Mouse (Mus musculus) heart, postnatal 10 days (tissue): ENCODE measurements around the gene Zfp385a. TPM values are rescaled to one million over a fixed set of nuclear protein-coding genes. Genes with fewer than 3 reads are reported as not detected.
A peak's percentile ranks its signal among the peaks of the same experiment; 100 is the strongest.

Experiments
- DNase-seq, 2 experiments: peaks; one replicate each; pipeline ENCODE4 v3.0.0; 2021
- intact Hi-C: fragments of 180-260 bp; cut with DNase I; formaldehyde crosslinking; loops from one replicate; pipeline ENCODE4 v1.15.1; 2025
- total RNA-seq, 2 experiments: library from RNA; stranded (reverse); gene quantifications; 2 replicates each; pipeline ENCODE4 v1.2.3; 2021

The Zfp385a gene
- total RNA-seq, 2 experiments from 2014 or later, result 24.3 to 26.2 TPM

DNA sequence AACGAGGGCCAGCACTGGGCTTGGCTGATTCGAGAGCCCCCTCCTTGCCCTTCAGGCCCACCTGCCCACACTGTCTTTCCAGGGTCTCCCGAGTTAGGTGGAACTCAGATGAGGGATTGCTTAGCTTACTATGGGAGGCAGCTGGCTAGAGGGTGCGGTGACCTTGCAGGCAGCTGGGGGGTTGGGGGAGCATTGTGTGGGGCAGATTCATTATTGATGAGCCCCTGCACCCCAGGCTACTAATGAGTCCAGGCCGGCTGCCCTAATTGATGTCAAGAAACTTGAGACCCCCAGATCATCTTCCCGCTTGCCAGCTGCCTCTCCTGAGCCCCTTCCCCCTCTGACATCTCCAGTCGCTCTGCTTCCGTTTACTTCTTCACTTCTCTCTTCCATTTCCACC lies 1.7 kb upstream of the Zfp385a start:
- DNase-seq, result no peak
- intact Hi-C loops, result no loop called here

DNA sequence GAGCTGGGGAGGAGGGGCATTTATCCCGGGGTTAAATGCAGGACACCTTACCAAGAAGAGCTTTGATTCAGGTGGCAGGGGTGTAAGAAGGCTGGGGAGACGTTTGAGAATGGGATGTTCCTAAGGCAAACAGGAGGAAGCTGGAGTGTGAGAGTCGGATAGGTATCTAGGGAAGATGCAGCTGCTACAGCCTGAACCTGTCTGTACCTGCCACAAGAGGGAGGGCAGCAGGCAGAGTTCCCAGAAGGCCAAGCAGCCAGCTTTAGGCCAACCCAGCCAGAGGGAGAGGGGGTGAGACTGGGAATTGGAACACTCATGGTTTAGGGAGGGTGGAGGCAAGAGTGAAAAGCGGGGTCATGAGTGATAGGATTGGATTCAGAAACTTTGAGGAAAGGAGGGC lies 893 bp upstream of the Zfp385a start:
- intact Hi-C loops, result no loop called here
- DNase-seq, result no peak

DNA sequence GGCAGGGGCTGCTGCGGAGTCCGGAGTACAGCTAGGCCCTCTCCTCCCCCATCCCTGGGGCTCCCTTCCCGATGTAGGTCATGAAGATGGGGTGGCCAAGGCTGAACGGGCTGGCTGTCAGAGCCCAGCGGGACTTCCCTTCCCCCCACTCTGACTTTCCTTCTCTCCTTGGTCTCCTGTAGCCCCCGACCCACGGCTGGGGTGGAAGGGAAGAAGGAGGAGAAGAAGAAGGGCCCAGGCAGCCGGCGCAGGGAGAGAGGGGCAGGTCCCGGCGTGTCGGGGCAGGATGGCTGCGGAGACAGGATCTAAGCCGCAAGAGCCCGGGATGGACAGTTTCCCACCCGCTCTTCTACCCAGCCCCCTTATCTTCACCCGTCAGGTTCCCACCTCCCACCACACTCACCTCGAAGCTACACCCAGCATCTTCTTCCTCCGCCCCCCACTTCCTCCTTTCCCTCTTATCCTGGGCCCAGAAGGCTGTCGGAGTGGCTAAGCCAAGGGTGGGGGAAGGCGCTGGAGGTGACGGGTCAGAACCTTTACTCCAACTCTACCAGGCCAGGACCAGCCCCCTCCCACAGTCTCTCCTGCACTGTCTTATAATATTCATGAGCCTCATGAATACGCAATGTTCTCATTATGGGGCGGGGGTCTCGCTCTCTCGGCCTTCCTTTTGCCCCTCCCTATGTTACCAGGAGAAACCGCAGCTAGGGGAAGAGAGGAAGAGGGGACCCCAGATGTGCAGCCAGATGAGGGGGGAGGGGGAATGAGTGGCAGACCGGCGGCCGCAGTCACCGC lies 530 bp downstream of the Zfp385a start:
- no peak for DNase-seq
- intact Hi-C loops, result no loop called here

DNA sequence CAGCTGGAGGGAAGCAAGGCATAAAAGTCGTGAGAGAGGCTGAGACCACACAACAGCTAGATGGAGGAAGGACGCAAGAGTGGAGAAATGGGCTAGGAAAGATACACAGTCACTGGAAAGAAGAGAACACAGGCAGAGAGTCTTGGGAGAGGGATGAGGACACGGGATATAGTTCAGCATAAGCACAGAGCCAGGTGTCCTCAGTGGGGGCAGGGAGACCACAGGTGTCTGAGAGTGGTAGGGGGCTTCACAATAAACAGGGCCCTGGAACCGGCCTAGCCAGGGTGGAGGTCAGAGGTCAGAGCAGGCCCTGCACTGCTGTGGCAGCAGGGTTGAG lies 1.1 kb downstream of the Zfp385a start:
- DNase-seq, result no peak

DNA sequence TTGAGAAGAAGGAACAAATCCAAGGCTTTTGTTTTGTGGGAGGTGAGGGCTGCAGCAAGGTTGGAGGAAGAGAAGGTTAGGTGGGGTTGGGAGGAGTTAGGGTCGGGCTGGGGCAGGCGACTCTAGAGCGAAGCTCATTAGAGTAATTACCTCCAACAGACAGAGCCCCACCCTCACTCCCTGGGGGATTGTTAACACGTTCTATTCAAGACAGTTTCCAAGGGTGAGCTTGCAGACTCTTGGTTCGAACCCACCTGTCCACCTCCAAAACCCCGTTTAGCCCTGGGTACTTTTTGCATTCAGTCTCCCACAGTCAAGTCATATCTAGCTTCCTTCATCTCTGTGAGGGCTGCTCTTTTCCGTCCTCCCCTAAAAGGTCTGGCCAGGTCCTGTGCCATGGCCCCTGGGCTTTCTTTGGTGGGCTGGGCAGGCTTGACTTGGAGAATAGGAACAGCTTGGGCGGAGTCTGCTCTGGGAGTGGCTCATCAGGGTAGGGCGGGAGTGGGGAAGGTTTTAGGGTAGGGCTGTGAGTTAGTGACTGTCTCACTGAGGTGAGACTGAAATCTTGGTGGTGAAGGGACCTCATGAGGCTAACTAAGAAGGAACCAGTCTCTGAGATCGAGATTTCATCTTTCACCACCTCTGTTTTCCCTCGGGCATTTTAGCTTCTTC lies 2.8 kb downstream of the Zfp385a start:
- intact Hi-C loops, result no loop called here
- DNase-seq, result no peak

More for the DNA sequence above, 1.1 kb downstream of the Zfp385a start:
- intact Hi-C loops, result no loop called here

DNA sequence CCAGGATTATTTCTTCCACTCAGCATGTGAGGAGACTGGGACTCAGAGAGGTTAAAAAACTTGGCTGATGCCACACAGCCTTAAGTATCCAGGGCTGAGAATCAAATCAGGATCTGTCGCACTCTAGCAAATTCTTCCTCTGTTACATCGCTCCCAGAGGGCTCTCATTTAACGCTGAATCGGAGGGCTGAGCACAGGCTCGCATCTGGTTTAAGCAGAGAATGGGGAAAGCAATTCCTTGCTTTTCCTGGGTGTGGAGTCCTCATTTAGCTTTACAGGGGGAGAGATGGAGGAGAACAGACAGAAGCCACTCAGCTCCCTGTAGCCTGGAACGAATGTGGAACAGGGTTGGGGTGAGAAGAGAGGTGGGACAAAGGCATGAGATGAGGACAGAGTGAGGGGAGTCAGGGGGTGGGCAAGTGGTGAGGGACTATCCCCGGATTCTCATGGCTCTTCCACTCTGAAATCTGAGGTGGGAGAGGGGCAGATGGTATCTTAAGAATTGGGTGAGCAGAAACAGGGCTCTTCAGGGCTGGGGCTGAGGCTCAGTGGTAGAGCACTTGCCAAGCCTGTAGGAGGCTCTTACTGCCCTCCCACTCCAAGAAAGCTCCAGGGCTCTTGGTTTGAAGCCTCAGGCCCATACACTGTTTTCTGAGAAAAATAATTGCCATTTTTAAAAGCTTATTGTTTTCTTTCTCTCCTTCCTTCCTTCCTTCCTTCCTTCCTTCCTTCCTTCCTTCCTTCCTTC lies 4.2 kb downstream of the Zfp385a start:
- DNase-seq, result no peak
- intact Hi-C loops, result no loop called here

DNA sequence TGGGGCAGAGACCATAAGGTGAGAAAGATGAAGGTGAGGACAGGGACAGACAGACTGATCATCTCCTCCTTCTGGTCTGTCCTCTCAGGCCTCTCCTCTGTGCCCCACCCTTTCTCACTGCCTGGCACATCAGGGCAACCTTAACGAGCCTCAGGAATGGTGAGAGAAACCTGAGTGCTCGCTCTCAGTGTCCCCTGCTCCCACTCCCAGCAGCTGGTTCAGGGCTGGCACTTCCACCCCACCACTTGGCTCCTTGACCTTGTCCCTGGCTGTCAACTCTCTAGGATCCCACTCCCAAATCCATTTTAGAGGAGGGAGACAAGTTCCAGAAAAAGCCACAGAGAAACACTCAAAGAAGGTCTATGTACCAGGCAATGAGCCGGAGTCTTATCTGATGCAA lies 4.9 kb downstream of the Zfp385a start:
- intact Hi-C loops, result no loop called here

DNA sequence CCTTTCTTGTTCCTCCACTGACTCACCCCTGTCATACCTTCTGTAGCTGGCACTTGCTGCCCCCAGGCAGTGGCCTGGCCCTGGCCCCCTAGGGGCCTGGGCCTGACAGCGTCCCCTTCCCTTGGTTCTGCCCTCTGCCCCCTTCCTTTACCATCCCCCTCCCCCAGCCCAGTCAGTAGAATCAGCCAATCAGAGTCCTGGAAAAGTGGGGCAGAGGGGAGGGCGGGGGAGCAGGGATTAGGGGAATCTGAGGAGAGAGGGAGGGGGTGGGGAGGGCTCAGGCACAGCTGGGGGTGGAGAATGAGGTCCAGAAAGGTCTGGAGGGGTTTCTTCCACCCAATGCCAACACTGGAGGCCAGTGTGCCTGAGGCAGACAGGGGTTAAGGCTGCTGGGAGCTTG lies 5.7 kb downstream of the Zfp385a start:
- DNase-seq, result no peak
- intact Hi-C loops, result no loop called here

More for the DNA sequence above, 4.9 kb downstream of the Zfp385a start:
- DNase-seq, result no peak

DNA sequence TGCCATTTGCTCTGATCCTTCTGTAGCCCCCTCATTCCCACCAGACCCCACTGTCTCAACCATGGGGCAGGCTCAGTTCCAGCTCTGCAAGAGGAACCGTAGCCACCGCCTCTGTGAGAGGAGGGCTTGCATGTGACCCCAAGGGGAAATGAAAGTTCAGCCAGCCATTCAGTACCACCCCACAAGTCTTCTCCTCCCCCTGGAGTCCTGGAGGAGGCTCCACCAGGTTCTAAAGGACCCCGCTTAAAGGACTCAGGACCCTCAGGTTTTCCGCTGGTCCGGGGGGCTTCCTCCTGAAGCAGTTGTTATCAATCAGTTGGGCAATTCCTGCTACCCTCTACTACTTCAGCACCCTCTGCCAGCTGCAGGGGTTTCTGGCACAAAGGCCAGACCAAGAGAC lies 6.2 kb downstream of the Zfp385a start:
- intact Hi-C loops, result no loop called here
- no peak for DNase-seq

DNA sequence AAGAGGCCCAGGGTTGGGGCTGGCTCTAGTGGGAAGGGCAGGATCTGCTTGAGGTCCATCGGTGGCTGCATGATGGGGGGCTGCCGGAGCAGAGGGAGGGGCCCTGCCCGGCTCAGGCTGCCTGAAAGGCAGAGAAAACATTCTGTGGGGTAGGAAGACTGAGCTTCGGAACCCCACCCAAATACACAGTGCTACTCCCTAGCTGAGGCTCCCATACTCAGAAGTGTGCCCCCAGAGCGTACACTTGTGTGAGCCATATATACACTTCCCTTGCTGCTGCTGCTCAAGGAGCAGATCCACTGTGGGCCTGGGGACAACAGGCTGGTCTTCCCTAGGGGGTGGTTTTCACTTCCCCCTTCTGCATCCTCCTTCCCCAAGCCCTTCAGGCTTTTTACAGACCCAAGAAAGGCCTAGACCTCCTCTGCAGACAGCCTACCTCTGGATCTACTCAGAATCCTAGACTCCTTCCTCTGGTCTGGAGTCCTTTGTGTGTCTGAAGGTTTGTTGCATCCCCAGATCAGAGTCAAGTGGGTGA lies 6.7 kb downstream of the Zfp385a start:
- DNase-seq, result no peak
- intact Hi-C loops, result no loop called here

DNA sequence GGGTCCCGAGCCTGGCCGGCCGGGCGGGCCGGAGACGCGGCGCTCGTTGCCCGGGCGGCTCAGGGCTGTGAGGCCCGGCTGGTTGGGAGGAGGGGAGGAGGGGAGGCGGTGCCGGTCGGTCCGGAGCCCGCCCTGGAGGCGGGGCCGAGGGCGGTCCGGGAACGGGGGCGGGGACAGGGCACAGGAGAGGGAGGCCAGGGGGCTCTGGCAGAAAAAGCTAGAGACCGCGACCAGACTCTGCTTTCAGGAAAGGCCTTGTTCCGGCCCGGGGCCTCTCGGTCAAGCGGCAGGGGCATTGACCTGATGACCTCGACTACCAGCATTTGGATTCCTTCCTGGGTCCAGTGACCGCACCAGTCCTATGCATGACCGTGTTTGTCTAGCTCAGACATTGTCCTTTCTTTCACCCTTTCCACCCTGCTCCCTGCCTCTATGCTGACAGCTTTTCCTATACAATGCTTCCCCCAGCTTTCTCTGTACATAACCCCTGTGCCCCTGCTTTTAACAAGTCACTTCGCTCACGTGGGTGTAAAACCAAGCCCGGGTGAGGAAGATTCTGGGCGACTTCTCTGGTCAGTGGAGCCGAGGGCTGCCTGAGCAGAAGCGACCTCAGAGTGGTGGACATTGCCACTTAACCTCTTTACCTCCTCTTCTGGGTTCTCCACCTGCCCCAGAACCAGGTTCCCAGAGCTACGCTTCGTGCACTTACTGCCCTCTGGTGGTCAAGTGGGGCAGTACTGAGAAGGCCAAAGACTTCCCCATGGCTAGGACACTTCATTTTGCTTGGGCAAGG lies 16.2 kb downstream of the Zfp385a start:
- intact Hi-C loops, result no loop called here
- DNase-seq, result peak; percentile 91 to 94

DNA sequence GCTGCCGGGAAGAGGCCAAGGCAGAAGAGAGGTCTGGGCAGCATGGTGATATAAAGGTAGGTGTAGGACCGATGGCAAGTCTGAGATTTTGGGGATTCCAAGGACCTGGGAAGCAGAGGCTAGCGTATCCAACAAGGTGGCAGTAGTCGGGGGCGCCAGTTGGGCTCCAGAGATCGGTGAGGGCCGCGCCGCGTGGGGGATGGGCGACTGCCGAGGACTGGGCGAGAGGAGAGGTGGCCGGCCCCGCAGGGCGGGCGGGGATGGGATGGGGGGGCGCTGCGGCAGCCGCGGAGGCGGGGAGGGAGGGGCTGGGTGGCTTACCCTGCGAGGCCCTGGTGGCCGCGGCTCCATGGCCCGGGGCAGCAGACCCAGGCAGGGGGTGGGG lies 16.8 kb downstream of the Zfp385a start:
- peak; percentile 67 to 69 for DNase-seq

DNA sequence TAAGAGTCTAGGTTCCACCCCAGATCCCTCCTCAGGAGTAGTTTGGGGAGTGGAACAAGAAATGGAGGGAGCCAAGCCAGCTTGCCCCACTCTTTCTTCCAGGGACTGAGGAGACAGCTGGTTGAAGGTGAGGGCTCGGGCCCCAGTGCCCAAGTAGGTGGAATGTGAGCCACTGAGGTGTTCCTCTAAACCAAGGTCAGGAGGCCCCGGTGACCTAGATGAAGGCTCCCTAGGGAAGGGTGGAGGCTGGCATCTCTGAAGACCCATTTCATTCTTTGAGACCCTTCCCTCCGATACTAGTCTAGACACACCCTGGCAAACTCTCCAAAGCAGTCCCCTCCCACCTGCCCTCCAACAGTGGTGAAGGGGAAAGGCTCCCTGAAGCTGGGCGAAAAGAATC lies 17.5 kb downstream of the Zfp385a start:
- intact Hi-C loops, result no loop called here
- DNase-seq, result no peak

More for the DNA sequence above, 16.8 kb downstream of the Zfp385a start:
- intact Hi-C loops, result no loop called here

DNA sequence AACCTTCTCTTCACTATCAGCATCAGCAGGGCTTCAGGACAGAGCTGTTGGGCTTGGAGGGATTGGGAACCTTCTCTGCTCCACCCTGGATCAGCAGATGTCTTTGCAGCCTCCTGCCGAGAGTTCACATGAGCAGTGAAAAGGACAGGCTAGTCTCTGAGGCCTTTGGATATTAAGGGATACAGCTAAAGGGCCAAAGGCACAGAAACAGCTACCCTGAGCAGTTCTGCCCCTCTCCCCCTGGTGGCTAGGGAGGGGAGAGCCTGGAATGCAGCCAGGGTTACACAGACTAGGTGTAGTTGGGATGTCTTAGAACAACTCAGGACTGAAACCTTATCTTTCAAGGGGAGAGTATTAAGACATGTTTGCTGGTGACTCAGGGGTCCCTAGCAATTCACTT lies 18.8 kb downstream of the Zfp385a start:
- intact Hi-C loops, result no loop called here
- DNase-seq, result peak in 1 of 2 experiments; percentile 65

DNA sequence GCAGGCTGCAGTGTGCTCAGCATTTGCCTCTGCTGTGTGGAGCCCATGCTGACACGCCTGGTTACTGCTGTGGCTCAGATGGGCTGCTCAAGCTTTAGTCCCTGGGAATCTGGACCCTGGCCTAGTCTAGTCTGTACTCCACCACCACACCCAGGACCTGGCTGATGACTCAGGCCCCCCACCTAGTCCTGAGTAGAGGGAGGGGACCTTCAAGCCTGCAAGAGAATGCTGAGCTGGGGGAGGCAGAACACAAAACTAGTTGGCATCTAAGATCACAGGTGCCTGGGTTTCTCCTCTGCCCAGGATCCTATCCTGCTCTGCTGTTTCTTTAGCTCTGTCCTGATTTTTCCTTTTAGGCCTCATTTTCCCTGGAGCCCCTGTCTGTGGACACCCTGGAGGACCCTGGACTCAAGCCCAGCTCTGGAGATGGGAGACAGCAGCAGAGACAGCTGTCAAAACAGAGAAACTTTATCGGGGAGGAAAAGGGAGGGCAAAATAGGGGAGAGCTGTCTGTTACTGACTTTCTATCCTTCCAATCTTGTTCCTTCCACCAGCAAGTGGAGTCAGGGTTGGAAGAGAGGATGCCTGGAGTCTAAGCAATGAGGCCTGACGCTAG lies 21.6 kb downstream of the Zfp385a start:
- peak; percentile 69 to 73 for DNase-seq
- intact Hi-C loops, result loop anchor here (10.0 kb wide), 1 partner anchor 334 kb away; no protein-coding TSS in a partner anchor

DNA sequence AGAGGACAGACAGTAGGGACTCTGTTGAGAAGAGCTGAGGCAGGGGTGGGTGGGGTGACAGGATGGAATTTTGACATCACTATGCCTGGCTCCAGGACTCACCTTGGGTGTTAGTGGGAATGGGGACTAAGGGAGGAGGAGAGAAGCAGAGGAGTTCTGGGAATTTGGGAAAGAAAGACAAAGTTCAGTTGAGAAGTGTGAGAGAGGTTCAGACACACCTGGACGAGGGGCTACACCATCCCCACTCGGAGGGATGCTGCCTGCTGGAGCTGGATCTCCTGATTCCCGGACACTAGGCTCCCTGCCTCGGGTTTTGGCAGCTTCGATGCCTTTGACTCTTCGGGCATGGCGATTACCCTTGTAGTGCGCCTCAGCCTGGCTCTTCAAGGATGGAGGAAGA lies 22.2 kb downstream of the Zfp385a start:
- no peak for DNase-seq
- intact Hi-C loops, result loop anchor here (10.0 kb wide), 1 partner anchor 333 kb away; no protein-coding TSS in a partner anchor

DNA sequence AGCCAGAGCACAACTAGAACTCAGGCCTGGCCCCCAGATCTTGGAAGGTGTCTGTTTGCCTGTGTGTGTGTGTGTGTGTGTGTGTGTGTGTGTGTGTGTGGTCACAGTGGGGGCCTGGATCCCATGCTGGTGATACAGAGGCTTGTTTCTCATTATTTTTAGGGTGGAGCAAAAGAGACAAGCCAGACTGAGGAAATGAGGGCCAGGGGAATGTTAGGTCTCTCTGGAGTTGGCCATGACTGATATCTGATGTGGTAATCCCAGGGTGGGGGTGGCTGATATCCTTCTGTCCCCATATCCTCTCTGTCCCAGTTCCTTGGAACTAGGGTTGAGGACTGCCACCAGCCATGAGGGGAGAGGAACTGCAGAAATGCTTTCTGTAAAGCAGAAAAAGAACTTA lies 22.8 kb downstream of the Zfp385a start:
- DNase-seq, result peak in 1 of 2 experiments; percentile 46
- intact Hi-C loops, result loop anchor here (10.0 kb wide), 1 partner anchor 332 kb away; no protein-coding TSS in a partner anchor

DNA sequence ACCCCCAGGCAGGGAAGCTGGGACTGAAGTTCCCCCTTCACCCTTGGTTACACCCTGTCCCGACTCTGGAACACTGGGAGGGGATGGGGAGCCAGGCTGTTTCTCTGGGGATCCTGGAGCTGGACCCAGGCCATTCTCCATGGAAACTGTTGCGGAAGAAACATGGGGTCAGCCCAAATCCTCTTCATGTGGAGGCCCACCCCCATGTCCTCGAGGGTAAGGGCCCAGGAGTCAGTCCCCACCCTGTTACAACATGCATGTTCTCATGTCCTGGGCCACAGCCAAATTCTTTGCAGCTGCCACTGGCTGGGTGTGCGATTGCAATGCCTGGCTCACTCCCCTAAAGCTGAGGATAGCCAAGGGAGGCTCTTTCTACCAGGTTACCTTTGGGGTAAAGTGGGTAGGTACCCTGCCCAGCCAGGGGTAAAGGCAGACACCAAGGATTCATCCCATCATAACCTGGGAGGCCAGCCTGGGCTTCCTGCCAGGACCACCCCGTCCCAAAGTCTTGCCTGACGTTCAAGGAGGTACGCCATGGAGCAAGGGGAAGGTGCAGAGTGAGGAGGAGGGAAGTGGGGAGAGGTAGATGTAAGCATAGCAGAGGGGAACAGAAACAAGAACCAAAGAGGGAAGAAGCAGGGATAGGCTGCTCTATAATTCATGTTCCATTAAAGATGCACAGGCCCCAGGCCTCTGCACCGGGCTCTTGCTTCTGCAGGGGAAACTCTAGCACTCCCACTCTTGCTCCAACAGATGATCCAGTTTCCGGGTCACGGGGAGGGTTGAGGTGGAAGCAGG lies 23.7 kb downstream of the Zfp385a start:
- peak; percentile 82 to 84 for DNase-seq
- intact Hi-C loops, result loop anchor here (10.0 kb wide), 1 partner anchor 331 kb away; no protein-coding TSS in a partner anchor

DNA sequence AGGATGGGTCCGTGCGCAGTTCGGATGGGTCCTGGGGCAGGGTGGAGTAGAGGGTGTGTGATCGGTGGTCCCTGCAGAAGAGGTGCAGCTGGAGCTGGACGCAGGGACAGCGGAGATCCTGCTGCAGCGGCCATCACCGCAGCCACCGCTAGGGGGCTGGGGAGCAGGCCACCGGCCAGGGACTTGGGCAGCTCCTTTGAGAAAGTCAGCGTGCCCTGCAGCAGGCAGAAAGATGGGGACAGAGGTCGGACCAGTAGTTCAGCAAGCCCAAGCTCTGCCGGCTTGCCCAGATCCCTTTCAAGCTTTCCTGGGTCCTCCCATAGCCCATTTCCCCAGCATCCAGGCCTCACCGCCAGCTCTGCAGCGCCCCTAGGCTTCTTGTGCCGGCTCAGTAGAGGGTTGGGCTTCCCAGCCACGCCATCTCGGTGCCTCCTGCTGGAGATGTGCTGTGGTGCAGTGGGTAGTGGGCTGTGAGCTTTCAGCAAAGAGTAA lies 24.8 kb downstream of the Zfp385a start:
- DNase-seq, result peak; percentile 84 to 88

More for the DNA sequence above, 24.8 kb downstream of the Zfp385a start:
- intact Hi-C loops, result loop anchor here (10.0 kb wide), 1 partner anchor 330 kb away; no protein-coding TSS in a partner anchor
